Mouse (Mus musculus): Measurements from ENCODE around the gene Scgb1c1. TPM values are rescaled to one million over a fixed set of nuclear protein-coding genes. Genes with fewer than 3 reads are reported as not detected.

Scgb1c1 gene
- polyA plus RNA-seq, 1 experiment from 2014 or later: not detected

- no peak overlapping the region for H3K9ac ChIP-seq (ENCODE audit: low read length)
- no peak for ATAC-seq (ENCODE audit: insufficient number of reproducible peaks, insufficient read depth, low FRiP score, low read depth)
- WGBS: 63% methylated on average over 4 of the region's 4 CpGs
These were observed 25.2 kb upstream of the Scgb1c1 start for GRCm38 (mm10) chr7:140820173-140820572.

DNA sequence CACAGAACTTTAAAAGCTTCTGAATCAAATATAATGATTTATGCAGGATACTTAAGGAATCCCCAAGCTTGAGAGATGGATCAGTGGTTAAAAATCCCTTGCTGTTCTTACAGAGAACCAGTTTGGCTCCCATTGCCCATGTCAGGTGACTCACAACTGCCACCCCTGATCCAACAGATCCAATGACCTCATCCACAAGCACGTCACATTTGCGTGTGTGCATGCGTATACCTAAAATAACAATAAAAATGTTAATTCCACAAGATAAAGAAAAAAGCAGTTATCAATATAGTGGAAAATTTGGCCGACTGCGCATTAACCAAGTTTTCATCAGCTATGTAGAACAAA is 24.1 kb upstream of the Scgb1c1 start:
- Histone ChIP-seq H3K4me3 (ENCODE audit: control insufficient read depth in 1 of 2, insufficient read depth in 1 of 2, low read depth in 1 of 2, low read length in 2 of 2) (peak overlapping the region; percentile 48 to 53; a peak in 3 of 4 replicates), H3K9ac (ENCODE audit: low read length) (peak overlapping the region; percentile 64; the same call in 1 of the 2 replicates), H3K27me3 (ENCODE audit: control insufficient read depth, insufficient read depth, low read length) (no peaks in the 10 kb centered on the region), H3K9me3 (ENCODE audit: control insufficient read depth, low read length) (no peaks in the 10 kb centered on the region), H3K36me3 (ENCODE audit: control insufficient read depth, insufficient read depth, low read length) (no peaks in the 10 kb centered on the region), H3K4me1 (ENCODE audit: control insufficient read depth in 2 of 2, insufficient read depth in 2 of 2, low read length in 2 of 2) (peaks cover 0 to 6% of the 10 kb centered on the region in 2 experiments; a peak in 1 of 4 replicates), H3K4me2 (ENCODE audit: low read length) (peak overlapping the region; percentile 77), H3K27ac (replicated peaks in 1 of 2; ENCODE audit: control insufficient read depth in 1 of 2, insufficient read depth in 1 of 2, low read depth in 2 of 2, low read length in 2 of 2) (no peak overlapping the region)
- ATAC-seq (ENCODE audit: insufficient number of reproducible peaks, insufficient read depth, low FRiP score, low read depth): no peak
- WGBS: 51% methylated on average over 5 of the region's 5 CpGs

More at GRCm38 (mm10) chr7:140820173-140820572, 25.2 kb upstream of the Scgb1c1 start:
- Histone ChIP-seq H3K4me3 (ENCODE audit: control insufficient read depth in 1 of 2, insufficient read depth in 1 of 2, low read depth in 1 of 2, low read length in 2 of 2) (no peak overlapping the region), H3K27me3 (ENCODE audit: control insufficient read depth, insufficient read depth, low read length) (no peaks in the 10 kb centered on the region), H3K4me2 (ENCODE audit: low read length) (no peak overlapping the region), H3K36me3 (ENCODE audit: control insufficient read depth, insufficient read depth, low read length) (no peaks in the 10 kb centered on the region), H3K4me1 (ENCODE audit: control insufficient read depth in 2 of 2, insufficient read depth in 2 of 2, low read length in 2 of 2) (peaks cover 0 to 6% of the 10 kb centered on the region in 2 experiments; a peak in 1 of 4 replicates), H3K27ac (replicated peaks in 1 of 2; ENCODE audit: control insufficient read depth in 1 of 2, insufficient read depth in 1 of 2, low read depth in 2 of 2, low read length in 2 of 2) (no peak overlapping the region), H3K9me3 (ENCODE audit: control insufficient read depth, low read length) (no peaks in the 10 kb centered on the region)

GRCm38 (mm10) chr7:140821653-140822329 is 23.6 kb upstream of the Scgb1c1 start, which contains the start of gene Zfp941:
TSS of gene Zfp941 (minus strand) at chr7:140822178.
- Histone ChIP-seq H3K27me3 (ENCODE audit: control insufficient read depth, insufficient read depth, low read length) (no peaks in the 10 kb centered on the region), H3K4me3 (ENCODE audit: control insufficient read depth in 1 of 2, insufficient read depth in 1 of 2, low read depth in 1 of 2, low read length in 2 of 2) (peak within 1 kb of the TSS; percentile 48 to 53), H3K9me3 (ENCODE audit: control insufficient read depth, low read length) (no peaks in the 10 kb centered on the region), H3K27ac (replicated peaks in 1 of 2; ENCODE audit: control insufficient read depth in 1 of 2, insufficient read depth in 1 of 2, low read depth in 2 of 2, low read length in 2 of 2) (no peak within 1 kb of the TSS), H3K4me2 (ENCODE audit: low read length) (peak within 1 kb of the TSS; percentile 77), H3K4me1 (ENCODE audit: control insufficient read depth in 2 of 2, insufficient read depth in 2 of 2, low read length in 2 of 2) (peaks cover 0 to 6% of the 10 kb centered on the region in 2 experiments; a peak in 1 of 4 replicates), H3K9ac (ENCODE audit: low read length) (peak within 1 kb of the TSS; percentile 64), H3K36me3 (ENCODE audit: control insufficient read depth, insufficient read depth, low read length) (no peaks in the 10 kb centered on the region)
- 2% methylated on average over 21 of the region's 21 CpGs for WGBS
- ATAC-seq (ENCODE audit: insufficient number of reproducible peaks, insufficient read depth, low FRiP score, low read depth): 0 out of 2 replicates have a peak, but pooled peaks have one; percentile 26

DNA sequence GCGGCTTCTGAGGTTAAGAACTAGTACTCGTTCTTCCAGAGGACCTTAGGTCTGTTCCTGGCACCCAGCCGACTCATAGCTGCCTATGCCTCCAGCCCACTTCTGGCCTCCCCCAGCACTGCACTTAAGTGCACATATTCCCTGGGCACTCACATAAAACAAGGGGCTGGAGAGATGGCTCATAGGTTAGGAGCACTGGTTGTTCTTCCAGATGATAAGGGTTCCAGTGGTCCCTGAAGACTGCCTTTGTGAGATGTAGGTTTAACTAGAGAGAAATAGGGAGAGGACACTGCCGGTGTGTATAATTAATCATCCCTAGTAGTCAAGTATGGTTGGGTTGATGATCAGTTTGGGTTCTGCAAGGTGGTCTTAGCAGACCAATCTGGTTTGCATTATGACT is 22.6 kb upstream of the Scgb1c1 start:
- ATAC-seq (ENCODE audit: insufficient number of reproducible peaks, insufficient read depth, low FRiP score, low read depth): no peak
- Histone ChIP-seq H3K36me3 (ENCODE audit: control insufficient read depth, insufficient read depth, low read length) (no peaks in the 10 kb centered on the region), H3K9me3 (ENCODE audit: control insufficient read depth, low read length) (no peaks in the 10 kb centered on the region), H3K9ac (ENCODE audit: low read length) (no peak overlapping the region), H3K4me3 (ENCODE audit: control insufficient read depth in 1 of 2, insufficient read depth in 1 of 2, low read depth in 1 of 2, low read length in 2 of 2) (no peak overlapping the region), H3K27ac (replicated peaks in 1 of 2; ENCODE audit: control insufficient read depth in 1 of 2, insufficient read depth in 1 of 2, low read depth in 2 of 2, low read length in 2 of 2) (no peak overlapping the region), H3K4me1 (ENCODE audit: control insufficient read depth in 2 of 2, insufficient read depth in 2 of 2, low read length in 2 of 2) (peaks cover 0 to 6% of the 10 kb centered on the region in 2 experiments; a peak in 1 of 4 replicates), H3K27me3 (ENCODE audit: control insufficient read depth, insufficient read depth, low read length) (no peaks in the 10 kb centered on the region), H3K4me2 (ENCODE audit: low read length) (no peak overlapping the region)
- WGBS: 85% methylated on average over 4 of the region's 4 CpGs

GRCm38 (mm10) chr7:140828171-140828881 is 17.0 kb upstream of the Scgb1c1 start:
- Histone ChIP-seq H3K27me3 (ENCODE audit: control insufficient read depth, insufficient read depth, low read length) (no peaks in the 10 kb centered on the region), H3K4me3 (ENCODE audit: control insufficient read depth in 1 of 2, insufficient read depth in 1 of 2, low read depth in 1 of 2, low read length in 2 of 2) (no peak overlapping the region), H3K4me1 (ENCODE audit: control insufficient read depth in 2 of 2, insufficient read depth in 2 of 2, low read length in 2 of 2) (no peaks in the 10 kb centered on the region), H3K36me3 (ENCODE audit: control insufficient read depth, insufficient read depth, low read length) (no peaks in the 10 kb centered on the region), H3K9ac (ENCODE audit: low read length) (no peak overlapping the region), H3K27ac (replicated peaks in 1 of 2; ENCODE audit: control insufficient read depth in 1 of 2, insufficient read depth in 1 of 2, low read depth in 2 of 2, low read length in 2 of 2) (no peak overlapping the region), H3K4me2 (ENCODE audit: low read length) (peak overlapping the region; percentile 3; the same call in 1 of the 2 replicates), H3K9me3 (ENCODE audit: control insufficient read depth, low read length) (no peaks in the 10 kb centered on the region)
- WGBS: 29% methylated on average over 8 of the region's 8 CpGs
- no peak for ATAC-seq (ENCODE audit: insufficient number of reproducible peaks, insufficient read depth, low FRiP score, low read depth)

DNA sequence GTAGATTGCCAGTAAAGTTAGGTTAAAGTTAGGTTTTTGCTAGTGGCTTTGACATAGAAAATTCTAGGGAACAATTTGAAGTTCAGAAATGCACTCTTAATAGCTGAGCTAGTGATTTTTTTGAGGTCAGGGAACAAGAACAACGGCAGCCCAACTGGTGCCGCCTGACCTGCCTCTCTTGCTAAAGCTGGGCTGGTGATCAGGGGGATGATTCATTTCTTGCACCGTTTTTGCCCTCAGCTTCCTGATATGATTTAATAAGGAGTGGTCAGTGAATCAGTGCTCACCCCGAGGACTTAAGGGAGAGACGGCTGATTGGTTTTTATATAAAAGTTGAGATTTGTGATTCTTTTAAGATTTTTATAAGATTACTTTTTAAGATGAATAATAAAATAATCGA is 13.9 kb upstream of the Scgb1c1 start:
- H3K9ac ChIP-seq (ENCODE audit: low read length): no peak overlapping the region
- no peak overlapping the region for H3K27ac ChIP-seq (replicated peaks in 1 of 2; ENCODE audit: control insufficient read depth in 1 of 2, insufficient read depth in 1 of 2, low read depth in 2 of 2, low read length in 2 of 2)
- ATAC-seq (ENCODE audit: insufficient number of reproducible peaks, insufficient read depth, low FRiP score, low read depth): no peak
- 62% methylated on average over 6 of the region's 6 CpGs for WGBS
- no peaks in the 10 kb centered on the region for H3K36me3 ChIP-seq (ENCODE audit: control insufficient read depth, insufficient read depth, low read length)
- no peak overlapping the region for H3K4me3 ChIP-seq (ENCODE audit: control insufficient read depth in 1 of 2, insufficient read depth in 1 of 2, low read depth in 1 of 2, low read length in 2 of 2)
- H3K27me3 ChIP-seq (ENCODE audit: control insufficient read depth, insufficient read depth, low read length): no peaks in the 10 kb centered on the region
- no peak overlapping the region for H3K4me2 ChIP-seq (ENCODE audit: low read length)
- no peaks in the 10 kb centered on the region for H3K4me1 ChIP-seq (ENCODE audit: control insufficient read depth in 2 of 2, insufficient read depth in 2 of 2, low read length in 2 of 2)
- H3K9me3 ChIP-seq (ENCODE audit: control insufficient read depth, low read length): no peaks in the 10 kb centered on the region

DNA sequence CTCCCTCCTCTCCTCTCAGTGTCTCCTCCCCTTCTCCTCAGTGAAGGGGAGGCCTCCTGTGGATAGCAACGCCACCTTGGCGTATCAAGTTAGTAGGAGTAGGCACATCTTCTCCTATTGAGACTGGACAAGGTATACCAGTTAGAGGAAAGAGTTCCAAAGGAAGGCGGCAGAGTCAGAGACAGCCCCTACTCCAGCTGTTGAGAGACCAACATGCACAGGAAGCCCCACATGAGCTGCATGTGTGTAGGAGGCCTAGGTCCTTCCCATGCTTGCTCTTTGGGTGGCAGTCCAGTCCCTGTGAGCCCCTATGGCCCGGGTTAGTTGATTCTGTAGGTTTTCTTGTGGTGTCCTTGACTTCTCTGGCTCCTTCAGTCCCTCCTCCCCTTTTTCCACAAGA is 12.0 kb upstream of the Scgb1c1 start:
- ATAC-seq (ENCODE audit: insufficient number of reproducible peaks, insufficient read depth, low FRiP score, low read depth): no peak
- WGBS: 76% methylated on average over 4 of the region's 4 CpGs

More for the DNA sequence above, 12.0 kb upstream of the Scgb1c1 start:
- Histone ChIP-seq H3K9ac (ENCODE audit: low read length) (no peak overlapping the region), H3K9me3 (ENCODE audit: control insufficient read depth, low read length) (no peaks in the 10 kb centered on the region), H3K4me1 (ENCODE audit: control insufficient read depth in 2 of 2, insufficient read depth in 2 of 2, low read length in 2 of 2) (no peaks in the 10 kb centered on the region), H3K27ac (replicated peaks in 1 of 2; ENCODE audit: control insufficient read depth in 1 of 2, insufficient read depth in 1 of 2, low read depth in 2 of 2, low read length in 2 of 2) (no peak overlapping the region), H3K27me3 (ENCODE audit: control insufficient read depth, insufficient read depth, low read length) (no peaks in the 10 kb centered on the region), H3K36me3 (ENCODE audit: control insufficient read depth, insufficient read depth, low read length) (no peaks in the 10 kb centered on the region), H3K4me3 (ENCODE audit: control insufficient read depth in 1 of 2, insufficient read depth in 1 of 2, low read depth in 1 of 2, low read length in 2 of 2) (no peak overlapping the region), H3K4me2 (ENCODE audit: low read length) (no peak overlapping the region)
